Mouse (Mus musculus): ENCODE results near the gene Capn7. TPM values are rescaled to one million over a fixed set of nuclear protein-coding genes. Genes with fewer than 3 reads are reported as not detected.

Gene Capn7
- 10 to 100 TPM; 60.9 to 61.4 TPM for total RNA-seq (2021)

DNA sequence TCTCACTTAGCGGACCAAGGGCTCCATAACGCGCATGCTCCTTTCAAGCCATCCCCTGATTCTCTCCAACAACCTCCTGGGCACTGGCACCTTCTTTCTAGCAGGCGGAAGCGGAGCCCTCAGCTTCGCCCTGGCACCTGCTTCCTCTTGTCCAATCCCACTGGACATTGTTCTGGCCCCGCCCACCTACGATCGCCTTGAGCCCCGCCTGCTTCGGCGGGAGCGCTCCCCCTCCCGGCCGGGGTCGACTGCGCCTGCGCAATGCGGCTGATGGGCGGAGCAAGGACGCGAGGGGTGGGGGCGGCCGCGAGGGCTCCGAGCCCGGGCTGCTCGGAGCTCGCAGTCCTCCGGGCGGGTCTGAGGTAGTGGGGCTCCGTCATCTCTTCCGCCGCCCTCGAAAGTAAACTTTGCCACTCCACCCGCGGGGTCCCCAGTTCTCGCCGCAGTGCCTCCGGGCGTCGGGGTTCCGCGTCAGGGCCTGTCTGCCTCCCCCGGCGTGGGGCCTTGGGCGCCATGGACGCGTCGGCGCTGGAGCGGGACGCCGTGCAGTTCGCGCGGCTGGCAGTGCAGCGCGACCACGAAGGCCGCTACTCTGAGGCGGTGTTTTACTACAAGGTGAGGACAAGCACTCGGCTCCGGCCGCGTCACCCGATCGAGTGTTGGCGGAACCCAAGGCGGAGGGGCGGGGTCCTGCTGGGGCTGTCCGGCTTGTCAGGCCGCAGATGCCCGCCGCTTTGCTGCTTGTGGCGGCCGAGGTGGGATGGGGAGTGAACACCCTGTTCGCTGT is at the start of gene Capn7:
Gene Capn7 (plus strand): TSS at position 270 of the 787 bp plus-strand sequence.
- intact Hi-C loops (cut with DNase I) = no loop called here
- peak; percentile 100 for DNase-seq

DNA sequence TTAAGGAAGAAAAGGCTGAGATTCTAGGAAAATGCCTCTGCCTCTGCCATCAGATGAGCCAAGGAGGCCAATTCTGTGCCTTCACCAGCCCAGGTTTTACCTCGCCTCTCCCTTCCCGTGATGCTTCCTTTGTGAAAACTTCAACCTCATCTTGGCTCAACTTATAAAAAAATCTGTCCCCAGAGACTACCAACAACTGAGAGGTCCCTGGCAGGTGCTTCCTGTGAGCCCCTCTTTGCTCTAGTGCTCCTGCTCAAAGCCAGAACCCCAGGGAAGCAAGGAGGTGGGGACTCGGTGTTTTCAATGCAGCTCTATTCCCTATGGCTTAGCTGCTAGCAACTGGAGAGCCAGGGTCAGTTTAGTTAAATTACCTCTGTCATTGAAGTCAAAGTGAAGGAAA is 23.2 kb upstream of the Capn7 start:
- DNase-seq = no peak
- intact Hi-C loops (cut with DNase I) = no loop called here

DNA sequence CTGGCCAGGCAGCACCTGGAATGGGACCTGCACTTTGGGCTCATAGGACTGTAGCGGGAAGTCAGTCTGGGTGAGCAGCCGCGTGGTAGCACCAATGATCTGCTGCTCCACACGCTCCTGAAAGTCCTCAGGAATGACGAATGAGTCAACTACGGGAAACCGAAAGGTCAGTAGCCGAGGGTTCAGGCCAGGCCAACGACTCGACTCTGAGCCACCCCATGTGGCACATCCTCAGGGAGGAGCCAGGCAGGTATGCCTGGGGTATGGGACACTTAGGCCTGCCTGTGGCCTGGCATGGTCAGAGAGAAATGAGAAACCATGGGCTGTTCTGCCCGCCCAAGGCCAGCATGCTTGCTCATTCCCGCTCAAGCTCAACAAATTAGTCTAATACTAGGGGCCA is 19.8 kb upstream of the Capn7 start:
- intact Hi-C loops (cut with DNase I) = no loop called here
- DNase-seq = no peak

DNA sequence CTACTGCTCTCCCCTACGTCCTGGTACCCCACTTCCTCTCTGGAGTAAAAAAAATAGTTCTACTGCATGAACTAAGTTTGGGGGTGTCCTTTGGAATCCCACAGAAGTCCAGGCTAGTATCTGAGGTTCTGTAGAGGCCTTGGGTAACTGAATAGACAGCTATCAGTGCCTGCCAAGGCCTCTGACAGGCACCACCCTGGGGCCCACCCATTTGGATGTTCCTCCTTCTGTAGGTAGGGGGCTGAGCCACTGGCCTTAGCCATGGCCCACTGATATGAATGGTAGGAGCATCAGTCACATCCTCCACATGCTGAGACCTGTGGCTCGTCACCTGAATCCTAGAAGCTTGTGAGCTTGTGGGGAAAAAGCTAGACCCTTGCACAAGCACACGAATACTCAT is 18.7 kb upstream of the Capn7 start:
- intact Hi-C loops (cut with DNase I) = no loop called here
- DNase-seq = no peak

DNA sequence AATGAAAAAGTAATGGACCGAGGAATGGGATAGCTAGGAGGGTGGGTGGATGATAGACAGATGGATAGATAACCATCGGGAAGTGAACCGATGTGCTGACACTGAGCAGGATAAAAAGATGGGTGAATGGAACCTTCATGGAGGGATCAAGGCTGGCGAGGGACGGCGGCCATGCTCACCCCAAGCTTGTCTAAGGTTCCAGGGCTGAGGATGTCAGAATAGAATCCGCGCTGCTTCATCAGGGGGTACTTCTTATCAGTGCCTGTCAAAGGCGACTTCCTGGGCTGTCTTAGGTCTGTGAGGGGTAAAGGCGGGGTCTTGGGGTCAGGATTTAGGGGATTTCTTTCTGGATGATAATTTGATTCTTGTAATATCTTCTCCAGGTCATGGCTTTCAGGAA is 16.9 kb upstream of the Capn7 start:
- DNase-seq = no peak
- intact Hi-C loops (cut with DNase I) = no loop called here

DNA sequence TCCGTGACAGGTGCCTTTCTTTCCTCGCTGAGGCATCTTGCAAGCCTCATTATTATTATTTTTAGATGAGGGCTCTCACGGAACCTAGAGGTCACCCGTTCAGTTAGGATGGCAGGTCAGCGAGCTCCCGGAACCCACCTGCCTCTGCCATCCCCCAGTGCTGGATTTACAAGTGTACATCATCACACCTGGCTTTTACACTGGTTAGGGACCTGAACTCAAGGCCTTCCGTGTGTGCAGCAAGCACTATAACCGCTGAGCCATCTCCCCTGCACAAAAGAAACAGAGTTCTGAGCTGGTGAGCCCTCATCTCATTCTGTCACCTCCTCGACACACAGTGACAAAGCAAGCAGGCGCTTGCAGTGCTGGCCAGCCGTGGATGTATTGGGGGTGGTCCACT is 15.3 kb upstream of the Capn7 start:
- DNase-seq = no peak
- intact Hi-C loops (cut with DNase I) = loop anchor here (5.0 kb wide), 1 partner anchor 49 kb away; no protein-coding TSS in a partner anchor

DNA sequence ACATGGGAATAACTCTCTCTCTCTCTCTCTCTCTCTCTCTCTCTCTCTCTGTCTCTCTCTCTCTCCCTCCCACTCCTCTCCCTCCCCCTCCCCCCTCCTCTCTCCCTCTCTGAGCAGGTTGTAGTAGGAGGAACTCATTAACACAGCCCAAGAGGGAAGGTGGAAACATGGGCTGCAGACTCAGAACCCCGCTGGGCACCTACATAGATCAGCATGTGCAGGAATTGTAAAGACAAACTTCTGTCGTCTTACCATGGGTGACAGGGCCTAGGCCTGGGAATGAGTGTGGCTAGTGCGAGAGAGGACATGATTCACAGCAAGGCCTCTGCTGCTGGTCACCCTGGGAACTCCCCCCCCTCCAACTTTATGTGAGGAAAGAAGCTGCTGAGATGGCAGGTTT is 14.2 kb upstream of the Capn7 start:
- DNase-seq = no peak
- intact Hi-C loops (cut with DNase I) = loop anchor here (5.0 kb wide), 1 partner anchor 50 kb away; no protein-coding TSS in a partner anchor

DNA sequence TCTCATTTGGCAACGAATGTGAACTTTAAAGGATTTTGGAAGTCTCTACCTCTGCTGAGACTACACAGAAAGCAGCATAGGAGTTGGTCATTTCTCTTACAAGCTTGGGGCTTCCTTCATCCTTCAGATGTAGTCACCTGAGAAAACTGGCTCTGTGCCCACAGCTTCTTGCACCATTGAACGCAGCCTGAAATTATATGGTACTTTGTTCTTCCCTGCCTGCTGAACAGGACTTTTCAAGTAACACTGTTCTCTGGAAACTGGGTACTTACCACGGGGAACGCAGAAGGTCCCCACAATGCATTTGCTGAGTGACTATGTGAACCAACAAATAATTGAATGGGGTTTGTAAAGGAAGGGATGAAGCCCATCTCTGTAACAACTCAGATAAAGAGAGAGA is 13.2 kb upstream of the Capn7 start:
- intact Hi-C loops (cut with DNase I) = loop anchor here (5.0 kb wide), 1 partner anchor 51 kb away; no protein-coding TSS in a partner anchor
- no peak for DNase-seq

DNA sequence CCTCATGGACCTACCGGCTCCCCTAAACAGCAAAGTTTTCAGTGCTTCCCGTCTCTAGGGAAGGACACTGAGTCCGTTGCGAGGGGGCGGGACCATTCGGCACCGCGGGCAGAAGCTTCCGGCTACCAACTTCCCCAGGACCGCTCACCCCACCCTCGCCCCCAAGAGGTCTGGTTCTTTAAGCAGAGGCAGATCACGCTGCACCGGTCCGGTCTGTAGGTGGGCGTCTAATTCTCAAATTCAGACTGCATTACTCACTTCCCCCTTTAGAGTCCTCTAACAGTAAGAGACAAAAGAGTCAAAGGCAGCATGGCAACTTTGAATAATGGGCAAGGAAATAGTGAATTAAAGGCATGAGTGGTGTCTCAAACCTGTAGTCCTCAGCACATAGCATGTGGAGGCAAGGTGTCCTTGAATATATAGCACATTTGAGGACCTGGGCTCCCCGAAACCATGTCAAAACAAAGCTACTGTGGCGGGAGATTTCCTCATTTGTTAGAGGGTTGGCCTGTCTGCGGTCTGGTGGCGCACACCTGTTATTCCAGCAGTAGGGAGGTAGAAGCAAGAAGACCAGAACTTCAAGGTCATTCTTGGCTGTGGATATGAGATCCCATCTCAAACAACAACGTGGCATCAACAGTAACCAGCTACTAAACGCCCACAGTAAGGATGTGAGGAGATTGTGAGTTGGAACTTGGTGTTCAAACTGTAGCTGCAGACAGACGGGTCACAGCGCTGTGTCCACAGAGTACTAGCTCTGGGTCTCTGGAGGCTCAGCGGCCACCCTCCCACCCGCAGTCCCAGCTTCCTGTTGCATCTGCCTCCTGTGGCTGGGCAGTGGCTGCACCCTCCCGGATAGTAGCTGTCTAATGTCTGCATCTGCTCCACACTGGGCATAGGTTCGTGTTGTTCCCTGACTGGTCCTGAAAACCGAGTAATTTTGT is 12.3 kb upstream of the Capn7 start, which contains the start of gene Dnah1:
Gene Dnah1 (minus strand): TSS at position 48 of the 944 bp plus-strand sequence.
- intact Hi-C loops (cut with DNase I) = loop anchor here (5.0 kb wide), 1 partner anchor 52 kb away; no protein-coding TSS in a partner anchor
- peak; percentile 20 for DNase-seq

DNA sequence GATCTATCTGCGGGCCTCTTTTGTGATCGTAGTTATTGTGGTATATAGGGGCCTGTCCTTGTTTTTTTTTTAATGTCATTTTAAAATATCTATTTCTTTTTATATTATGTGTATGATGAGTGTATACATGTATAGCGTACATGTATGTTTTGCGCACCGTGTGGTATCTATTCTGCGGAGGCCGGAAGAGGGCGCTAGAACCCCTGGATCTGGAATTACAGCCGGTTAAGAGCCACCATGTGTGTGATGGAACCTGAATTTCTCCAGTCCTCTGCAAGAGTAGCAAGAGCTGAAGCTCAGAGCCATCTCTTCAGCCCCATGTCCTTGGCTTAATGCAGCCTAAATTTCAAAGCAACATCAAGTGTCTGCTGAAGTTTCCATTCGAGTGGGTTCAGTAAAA is 11.6 kb upstream of the Capn7 start:
- intact Hi-C loops (cut with DNase I) = loop anchor here (5.0 kb wide), 1 partner anchor 53 kb away; no protein-coding TSS in a partner anchor

DNA sequence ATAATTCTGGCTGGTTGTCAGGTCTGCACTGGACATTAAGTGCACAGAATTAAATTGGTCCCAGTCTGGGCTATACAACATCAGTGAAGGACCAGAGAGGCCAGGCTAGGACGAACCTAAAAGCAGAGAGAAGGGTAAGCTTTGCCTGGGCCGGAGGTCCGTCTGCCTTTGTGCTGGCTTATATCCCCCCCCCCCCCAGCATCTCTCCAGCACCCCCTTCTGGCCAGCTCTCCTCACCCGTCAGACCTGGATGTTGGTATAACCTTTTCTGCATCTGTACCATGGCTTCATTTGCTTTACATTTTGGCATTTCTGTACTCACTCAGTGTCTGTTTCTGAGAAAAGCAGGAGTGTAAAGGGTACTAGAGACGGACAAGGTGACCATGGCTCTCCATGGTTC is 10.9 kb upstream of the Capn7 start:
- DNase-seq = no peak
- intact Hi-C loops (cut with DNase I) = no loop called here

More for the DNA sequence above, 11.6 kb upstream of the Capn7 start:
- DNase-seq = no peak

DNA sequence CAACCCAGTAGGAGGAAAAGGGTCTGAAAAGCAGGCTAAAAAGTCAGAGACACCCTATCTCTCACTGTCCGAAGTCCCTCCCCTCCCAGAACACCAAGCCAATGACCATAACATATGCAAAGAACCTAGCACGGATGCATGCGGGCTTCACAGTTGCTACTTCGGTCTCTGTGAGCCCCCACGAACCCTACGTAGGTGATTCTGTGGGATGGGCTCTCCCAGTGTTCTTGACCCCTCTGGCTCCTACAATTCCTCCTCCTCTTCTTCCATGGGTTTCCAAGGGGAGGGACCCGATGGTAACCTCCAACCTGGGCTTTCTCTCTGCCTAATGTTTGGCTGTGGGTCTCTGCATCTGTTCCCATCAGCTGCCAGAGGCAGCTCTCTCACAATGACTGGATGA is 9.7 kb upstream of the Capn7 start:
- DNase-seq = no peak
- intact Hi-C loops (cut with DNase I) = no loop called here

DNA sequence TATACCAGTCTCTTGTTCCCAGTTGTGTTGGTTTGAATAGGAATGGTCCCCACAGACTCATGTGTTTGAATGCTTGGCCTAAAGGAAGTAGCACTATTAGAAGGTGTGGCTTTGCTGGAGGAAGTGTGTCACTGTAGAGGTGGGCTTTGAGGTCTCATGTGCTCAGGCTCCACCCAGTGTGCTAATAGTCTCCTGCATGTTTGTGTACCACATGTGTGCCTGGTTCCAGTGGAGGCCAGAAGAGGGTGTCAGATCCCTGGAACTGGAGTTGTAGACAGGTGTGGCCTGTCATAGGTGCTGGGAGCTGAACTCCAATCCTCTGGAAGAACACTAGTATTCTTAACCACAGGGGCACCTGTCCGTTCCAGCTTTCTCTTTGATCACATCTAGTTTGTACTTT is 9.2 kb upstream of the Capn7 start:
- intact Hi-C loops (cut with DNase I) = no loop called here
- no peak for DNase-seq

DNA sequence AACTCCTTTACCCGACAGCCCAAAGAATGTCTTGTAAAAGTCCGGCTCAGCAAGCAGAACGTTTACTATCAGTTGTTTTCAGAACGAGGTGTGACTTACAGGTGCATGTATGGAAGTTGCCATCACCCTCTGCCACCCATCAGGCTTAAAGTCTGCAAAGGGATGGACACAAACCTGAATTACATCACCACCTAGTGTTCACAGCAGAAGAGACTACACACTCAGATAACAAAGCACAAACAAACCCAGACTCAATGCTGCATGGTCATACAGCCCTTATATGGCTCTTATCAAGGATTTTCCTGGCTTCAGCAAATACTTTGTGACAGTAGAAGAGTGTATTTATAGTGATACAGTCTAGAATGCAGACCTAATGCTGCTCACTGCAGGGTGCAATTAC is 8.8 kb upstream of the Capn7 start:
- intact Hi-C loops (cut with DNase I) = no loop called here
- DNase-seq = no peak

DNA sequence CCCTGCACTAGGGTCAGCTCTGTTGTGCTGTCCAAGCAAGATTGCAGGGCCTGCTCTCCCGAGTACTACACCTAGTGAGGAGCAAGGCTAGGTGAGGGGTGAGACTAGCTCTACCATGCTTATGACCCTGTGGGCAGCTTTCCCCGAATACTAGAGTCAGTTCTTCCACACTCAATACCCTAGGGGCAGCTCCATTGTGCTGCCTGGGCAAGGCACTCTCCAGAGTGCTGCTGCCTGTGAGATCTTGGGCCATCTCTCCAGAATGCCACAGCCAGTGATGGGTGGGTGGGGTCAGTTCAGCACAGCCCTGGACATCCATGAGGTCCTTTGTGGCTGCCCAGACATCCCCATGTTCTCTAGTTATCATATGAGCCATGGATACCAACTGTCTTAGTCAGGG is 6.7 kb upstream of the Capn7 start:
- intact Hi-C loops (cut with DNase I) = no loop called here
- DNase-seq = no peak

DNA sequence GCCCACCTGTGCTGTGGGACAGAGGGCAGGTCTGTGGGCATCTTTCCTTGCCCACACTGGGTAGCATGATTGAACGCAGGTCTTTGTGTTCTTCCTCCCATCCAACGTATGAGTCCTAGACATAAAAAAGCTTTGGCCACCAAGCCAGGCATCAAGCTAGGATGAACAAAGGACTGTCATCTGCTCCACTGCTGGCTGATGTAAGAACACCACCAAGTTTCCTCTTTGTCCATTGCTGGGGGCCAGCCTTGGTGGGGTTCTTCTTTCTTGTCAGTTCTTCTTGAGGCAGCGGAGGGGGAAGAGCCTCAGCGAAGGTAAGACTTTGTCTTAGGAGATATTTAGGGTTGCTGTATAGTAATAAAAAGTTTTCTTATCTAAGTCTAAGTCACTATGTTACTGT is 5.5 kb upstream of the Capn7 start:
- intact Hi-C loops (cut with DNase I) = no loop called here
- DNase-seq = no peak

DNA sequence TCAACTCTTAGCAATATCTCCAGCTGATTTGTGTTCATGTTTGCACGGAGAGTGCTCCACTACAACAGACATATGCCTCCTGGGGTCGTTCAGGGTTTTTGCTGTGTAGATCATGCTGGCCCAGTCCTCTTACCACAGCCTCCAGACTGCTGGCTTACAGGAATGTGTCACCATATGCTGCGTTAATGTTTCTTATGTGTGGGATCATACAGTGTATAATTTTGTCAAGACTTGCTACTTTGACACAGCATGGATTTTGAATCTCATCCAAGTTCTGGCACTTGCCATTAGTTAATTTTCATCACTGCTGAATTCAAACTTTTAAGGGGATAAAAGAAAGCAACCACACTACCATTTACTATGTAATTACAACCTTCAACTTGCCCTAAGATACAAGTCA is 673 bp upstream of the Capn7 start:
- intact Hi-C loops (cut with DNase I) = no loop called here
- DNase-seq = no peak

DNA sequence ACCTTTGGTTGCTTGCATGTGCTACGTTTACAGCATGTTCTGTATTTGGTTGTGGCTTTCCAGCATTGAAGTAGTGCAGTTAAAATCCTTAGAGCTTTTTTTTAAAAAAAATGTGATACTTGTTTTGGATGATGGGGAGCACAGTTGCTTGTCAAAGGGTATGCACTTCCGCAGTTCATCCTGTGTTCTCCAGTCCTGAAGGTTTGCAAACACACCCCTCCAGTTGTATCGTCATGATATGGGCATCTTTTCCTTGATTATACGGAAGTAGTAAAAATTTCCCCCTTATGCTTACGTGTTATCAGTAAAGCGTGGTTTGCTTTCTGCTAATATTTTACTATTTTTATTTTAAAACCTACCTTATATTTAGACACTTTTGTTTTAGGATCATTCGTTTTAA is 968 bp downstream of the Capn7 start:
- DNase-seq = no peak
- intact Hi-C loops (cut with DNase I) = no loop called here

DNA sequence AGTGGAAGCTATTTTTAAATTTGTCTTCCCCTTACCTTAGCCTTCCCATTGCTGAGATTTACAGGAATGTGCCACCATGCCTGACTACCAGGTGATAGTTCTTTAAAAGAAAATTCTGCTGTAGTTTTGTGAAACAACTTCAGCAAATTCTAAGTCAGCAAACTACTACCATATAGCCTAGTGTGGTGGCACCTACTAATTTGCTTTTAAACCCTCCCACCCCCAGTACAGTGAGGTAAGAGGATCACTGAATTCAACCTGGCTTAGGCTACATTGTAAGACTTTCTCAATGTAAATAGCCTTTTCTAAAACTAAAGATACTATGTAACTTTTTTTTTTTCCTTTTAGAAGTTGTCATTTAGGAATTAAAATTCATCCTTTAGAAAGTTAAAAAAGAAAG is 1.5 kb downstream of the Capn7 start:
- no peak for DNase-seq
- intact Hi-C loops (cut with DNase I) = no loop called here

DNA sequence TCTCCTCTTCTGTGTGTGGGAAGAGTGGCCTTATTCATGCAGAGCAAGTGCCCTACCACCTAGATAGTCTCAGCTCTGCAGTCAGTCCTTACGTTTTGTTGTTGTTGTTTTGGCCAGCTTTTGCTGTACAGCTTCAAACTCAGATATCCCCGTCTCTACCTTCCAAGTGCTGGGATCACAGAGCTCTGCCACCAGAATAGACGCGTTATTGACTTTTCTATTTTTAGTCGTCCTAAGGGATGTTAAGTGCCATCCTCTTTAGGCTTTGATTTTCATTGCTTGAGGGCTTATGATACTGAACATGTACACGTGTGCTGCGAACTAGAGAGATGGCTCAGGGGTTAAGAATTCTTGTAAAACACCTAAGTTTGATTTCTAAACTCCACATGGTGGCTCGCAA is 6.8 kb downstream of the Capn7 start:
- DNase-seq = no peak

DNA sequence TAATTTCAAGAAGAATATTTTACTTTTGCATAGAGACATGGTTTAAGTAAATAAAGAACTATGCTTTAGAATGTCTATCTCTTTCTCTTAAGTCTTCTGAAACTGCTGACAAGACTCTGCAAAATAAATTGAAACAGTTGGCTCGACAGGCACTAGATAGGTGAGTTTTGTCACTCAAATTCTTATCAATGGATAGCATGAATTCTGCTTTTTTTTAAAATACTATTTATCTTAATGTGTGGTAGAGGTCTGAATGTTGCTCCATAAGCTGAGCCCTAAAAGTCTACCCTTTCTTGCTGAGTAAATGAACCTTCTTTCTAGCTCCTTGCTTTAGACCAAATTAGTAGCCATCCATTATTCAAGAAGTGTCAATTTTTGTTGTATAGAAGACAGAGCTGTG is 8.9 kb downstream of the Capn7 start:
- no peak for DNase-seq

More for the DNA sequence above, 6.8 kb downstream of the Capn7 start:
- intact Hi-C loops (cut with DNase I) = no loop called here

More for the DNA sequence above, 8.9 kb downstream of the Capn7 start:
- intact Hi-C loops (cut with DNase I) = no loop called here

All from left cerebral cortex, postnatal 4 days (tissue).